12 mouse cellular contexts compared by ENCODE assay signal in genomic region chr14:18391824-18392486, GRCm38 (mm10).
"Had no signal": no experiment of that assay in that cellular context is flagged by ENCODE, and none has a peak within 500 bp of the region (broad histone marks: within the 10 kb centered on the region; RNA-seq: fewer than 3 reads in every experiment).

No protein-coding gene starts in this region.

- H3K27me3 ChIP-seq: lung, embryonic 15.5 days; midbrain, embryonic 13.5 days; midbrain, embryonic 15.5 days; neural tube, embryonic 12.5 days had no signal

- DNase-seq: liver, postnatal 0 days; lung, adult 2 months; lung, postnatal 14 days; lung, postnatal 36 days; right cerebral cortex, postnatal 14 days; thymus, adult 18-20 months; thymus, postnatal 14 days; thymus, postnatal 36 days had no signal

- H3K36me3 ChIP-seq: lung, embryonic 15.5 days; midbrain, embryonic 13.5 days; midbrain, embryonic 15.5 days; neural tube, embryonic 12.5 days had no signal
